Mouse (Mus musculus) megakaryocyte progenitor cell, adult 5-6 weeks (primary cell): ENCODE data around the gene Tcp11l2. TPM values are rescaled to one million over a fixed set of nuclear protein-coding genes. Genes with fewer than 3 reads are reported as not detected.

Source experiments
- ATAC-seq: replicated peaks from 2 replicates; pipeline ENCODE4 v1.8.0; 2016; ENCODE audit warnings: mild to moderate bottlenecking, moderate TSS enrichment, inconsistent platforms; ENCODE audit not compliant: poor library complexity
- total RNA-seq, 2 experiments: library from RNA; stranded (forward) in 1 of 2; stranded (reverse) in 1 of 2; fragments of 157-497, 149-512 nt in 1 of 2; fragments of 200-1000 nt in 1 of 2; gene quantifications; 2 replicates each; pipeline versions ENCODE4 v1.2.3 to v1.2.4; 2015 to 2017

The Tcp11l2 gene
- total RNA-seq, 2 experiments from 2014 or later, result 7.0 to 12.4 TPM

DNA sequence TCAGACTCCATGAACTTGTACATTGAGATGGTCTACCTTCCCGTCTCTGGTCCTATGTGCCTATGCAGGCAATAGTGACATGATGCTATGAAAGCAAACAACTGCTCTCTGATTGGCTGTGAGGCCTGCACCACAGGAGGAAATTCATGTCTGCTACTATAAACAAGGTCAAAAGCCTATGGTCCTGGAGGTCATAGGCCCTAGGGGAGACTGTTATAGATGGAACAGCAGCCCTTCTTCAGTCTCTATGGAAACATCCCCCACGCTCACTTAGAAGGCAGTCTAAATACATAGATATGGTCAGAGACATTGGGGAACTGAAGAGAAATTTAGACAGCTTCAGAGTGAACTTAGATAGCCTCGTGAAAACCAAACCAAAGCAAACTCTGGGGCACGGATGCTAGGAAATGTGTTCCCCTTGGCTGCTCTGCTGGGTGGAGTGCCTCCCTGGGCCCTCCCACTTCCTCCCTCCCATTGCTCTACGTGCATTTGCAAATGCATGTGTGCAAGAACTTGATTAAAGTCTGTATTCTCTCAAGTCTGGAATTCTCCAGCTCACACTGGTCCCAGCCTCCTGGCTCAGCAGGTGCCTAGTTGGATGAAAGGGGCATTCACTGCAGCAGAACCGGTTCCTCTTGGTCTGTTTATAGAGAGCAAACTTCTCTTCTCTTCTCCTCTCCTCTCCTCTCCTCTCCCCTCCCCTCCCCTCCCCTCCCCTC lies 22.0 kb upstream of the Tcp11l2 start:
- peak; percentile 38 for ATAC-seq

DNA sequence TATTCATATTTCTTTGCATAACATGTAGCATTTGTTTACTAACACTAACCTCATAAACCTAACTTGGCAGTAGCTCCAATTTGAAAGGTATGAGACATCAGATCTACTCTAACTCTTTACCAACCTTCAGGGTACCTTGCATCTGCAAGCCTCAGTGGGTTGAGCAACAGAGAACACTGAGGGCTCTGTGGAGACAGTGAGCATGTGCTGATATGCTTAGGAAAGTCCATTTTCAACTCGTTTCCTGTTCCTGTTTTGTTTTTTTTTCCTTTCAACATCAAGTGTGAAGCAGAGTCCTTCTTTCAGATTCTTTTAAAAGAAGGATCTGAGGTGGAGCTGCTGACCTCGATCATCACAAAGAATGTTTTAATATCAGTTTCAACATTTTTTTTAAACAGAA lies 20.3 kb upstream of the Tcp11l2 start:
- ATAC-seq, result peak; percentile 79

DNA sequence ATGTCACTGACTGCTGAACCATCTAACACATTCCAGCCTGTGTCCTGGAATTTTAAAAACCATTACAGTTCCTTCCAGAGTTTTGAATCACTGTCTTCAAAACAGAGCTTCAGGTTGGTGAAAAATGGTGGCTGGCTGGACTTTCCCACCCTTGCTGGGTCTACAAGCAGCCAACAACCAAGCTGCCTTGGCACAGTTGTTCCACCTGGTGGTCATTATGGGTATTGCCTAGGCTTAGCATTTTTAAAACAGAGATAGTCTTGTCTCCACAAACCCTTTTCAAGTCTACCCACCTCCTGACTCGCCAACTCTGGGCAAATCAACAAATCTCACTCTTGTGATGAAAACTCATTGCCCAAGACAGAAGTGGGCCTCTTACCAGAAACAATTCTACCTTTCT lies 17.9 kb upstream of the Tcp11l2 start:
- 0 out of 2 replicates have a peak, but pooled peaks have one; percentile 35 for ATAC-seq

DNA sequence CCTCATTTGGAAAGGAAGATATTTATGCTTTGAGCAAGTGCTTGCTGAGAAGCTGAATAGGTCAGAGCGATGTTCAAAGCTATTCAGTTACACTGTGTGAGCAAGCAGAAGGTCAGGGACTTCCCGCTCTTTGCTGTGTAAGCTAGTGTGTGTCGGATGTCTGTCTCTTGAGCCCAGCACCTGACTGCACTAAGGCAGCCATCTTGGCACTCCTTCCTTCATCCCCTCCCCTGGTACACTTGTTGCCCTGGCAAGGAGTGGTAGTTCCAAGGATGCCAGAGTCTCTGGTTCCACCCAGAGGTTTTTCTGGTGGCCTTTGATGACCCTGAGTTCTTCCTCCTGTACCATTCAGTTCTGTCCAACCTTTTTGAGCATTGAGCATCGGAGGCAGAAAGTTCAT lies 16.4 kb upstream of the Tcp11l2 start:
- ATAC-seq, result no peak

DNA sequence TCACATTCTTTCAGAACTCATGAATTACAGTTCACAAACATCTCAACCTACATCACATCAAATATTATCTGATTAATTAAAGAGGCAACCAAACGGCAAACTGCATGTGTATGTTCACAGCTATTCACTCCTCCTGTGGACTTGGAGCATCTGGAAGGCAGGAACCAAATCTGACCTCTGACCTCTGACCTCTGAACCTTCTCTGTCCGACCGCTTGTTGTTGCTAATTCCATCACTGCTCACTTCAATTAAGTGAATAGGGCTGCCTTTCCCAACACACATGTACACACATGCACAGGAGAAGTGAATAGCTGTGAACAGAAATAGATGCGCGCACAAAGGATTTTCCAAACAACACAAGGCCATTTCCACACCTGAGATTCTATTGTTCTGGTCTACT lies 14.3 kb upstream of the Tcp11l2 start:
- no peak for ATAC-seq

DNA sequence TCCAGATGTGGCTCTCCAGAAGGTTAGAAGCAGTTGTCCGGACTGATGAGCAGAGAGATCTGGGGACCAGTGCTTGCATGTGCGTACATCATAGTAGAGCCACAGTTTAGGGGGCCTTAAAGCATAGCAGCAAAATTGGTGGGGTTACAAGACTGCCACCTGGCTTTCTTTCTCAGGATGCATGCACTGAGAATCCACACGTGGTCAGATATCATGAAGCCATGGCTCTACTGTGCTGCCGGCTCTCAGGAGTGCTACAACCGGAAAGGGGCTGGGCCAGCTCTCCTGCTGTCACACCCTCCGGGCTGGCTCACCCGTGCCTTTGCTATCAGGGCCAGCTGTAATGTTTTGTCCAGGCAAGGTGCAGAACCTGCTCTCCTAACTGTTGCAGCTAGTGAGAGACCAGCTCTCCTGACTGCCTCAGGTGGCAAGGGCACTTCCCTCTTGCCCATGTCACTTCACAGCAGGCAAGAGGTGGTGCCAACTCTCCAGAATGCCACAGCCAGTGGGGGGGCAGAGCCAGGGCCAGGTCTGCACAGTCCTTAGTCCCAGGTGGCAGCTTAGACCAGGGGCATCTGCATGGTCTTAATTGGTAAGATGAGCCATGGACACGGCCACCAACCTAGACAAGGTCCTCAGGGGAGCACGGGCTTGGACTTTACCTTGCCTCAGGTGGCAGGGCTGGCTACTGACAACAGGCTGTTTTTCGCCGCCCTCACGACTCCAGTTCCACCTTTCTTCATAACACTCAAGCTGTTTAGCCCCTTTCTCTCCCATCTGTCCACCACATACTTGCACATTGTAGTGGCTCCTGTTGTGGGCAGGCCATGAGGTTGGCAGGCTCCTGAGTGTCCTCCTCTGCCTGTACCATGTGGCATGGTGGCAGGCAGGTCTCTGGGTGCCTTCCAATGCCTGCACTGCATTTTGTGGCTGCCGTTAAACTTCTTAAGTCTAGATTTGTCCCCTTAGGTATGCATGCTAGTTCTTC lies 13.6 kb upstream of the Tcp11l2 start:
- ATAC-seq, result peak; percentile 94

DNA sequence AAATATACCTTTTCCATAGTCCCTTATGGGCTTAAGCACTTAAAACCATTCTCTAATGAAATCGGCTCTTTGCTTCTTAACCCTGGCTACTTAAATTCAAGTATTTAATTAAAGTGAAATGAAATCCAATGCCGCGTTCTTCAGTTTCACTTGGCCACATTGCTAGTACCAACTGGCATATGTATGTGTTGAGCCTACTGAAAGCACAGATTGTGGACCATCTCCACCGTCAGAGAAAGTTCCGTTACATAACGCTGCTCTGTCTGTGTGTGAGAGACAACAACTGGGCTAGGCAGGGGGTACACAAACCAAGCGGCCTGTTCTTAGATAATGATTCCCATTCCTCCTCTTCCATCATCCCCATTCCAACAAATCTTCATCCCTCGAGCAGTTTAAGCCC lies 12.0 kb upstream of the Tcp11l2 start:
- ATAC-seq, result no peak

DNA sequence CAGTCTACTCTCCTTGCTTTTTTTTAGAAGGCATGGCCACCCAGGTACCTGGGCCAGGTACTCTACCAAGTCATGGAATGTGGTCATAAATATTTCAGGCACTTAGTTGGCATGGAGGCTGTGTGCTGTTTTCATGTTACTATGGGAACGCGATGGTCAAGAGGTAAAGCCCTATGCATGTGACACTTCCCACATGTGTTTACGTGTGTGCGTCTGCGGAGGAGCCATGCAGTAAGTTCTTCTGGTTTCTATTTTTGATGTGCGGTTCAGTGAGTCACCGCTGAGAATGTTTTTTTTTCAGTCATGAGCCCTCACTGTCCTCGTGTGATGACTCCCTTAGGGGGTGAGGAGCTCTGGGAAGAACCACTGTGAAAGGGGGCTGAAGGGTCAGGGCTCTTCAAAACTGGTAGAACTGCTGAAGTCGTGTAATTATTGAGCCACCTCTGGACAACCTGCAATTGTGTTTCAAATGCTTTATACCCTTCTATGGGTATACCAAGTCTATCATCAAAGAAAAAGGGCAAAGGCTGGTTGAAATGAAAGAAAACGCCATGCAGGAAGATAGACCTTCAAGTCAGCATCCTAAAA lies 5.3 kb upstream of the Tcp11l2 start:
- ATAC-seq, result no peak

DNA sequence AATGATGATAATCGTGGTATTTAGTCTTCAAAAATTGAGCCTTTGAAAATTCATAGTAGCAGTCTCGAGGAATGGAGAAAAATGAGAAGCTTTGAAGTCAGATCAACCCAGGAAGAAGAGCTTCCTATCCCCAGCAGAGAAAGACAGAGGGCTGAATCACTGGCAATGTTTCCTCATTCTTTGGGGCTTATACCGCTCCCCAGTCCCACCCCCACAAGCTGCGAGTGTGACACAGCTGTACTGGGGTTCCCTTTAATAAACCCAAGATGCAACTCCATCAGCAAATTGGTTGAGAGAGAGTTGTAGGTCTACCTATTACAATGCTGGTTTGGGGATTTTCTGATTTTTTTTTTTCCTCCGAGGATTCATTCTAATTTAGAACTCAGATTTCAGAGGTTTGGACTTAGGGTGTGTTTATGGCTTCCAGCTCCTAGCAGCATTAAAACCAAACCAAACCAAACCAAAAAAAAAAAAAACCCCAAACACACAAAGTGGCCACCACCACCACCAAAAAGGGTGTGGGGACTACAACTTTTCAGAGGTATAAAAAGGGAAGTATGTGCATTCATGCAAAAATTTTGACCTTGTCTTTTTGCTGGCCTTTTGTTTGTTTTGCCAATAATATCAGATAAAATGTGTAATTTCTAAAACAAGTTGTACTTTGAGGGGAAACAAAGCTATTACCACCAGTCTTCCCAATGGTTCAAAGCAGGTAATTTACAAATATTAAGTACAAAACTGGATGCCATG lies 2.6 kb upstream of the Tcp11l2 start:
- 0 out of 2 replicates have a peak, but pooled peaks have one; percentile 15 for ATAC-seq

DNA sequence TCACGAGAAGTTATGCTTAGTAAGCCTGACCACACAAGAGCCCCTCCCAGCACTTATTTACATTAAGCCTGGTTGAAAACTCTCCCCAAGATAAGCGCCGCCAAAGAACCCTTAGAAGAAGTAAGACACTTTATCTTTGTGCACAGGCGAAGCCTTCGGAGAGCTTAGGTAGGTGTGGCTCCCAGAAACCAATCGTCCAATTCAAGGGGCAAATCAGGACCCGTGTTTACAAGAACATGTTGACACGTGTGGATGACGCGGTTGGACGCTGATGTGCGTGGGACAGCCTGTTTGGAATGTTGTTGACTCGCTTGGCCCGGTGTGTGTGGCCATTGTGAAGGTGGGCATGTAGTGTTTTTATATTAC lies 414 bp upstream of the Tcp11l2 start:
- ATAC-seq, result peak; percentile 67

DNA sequence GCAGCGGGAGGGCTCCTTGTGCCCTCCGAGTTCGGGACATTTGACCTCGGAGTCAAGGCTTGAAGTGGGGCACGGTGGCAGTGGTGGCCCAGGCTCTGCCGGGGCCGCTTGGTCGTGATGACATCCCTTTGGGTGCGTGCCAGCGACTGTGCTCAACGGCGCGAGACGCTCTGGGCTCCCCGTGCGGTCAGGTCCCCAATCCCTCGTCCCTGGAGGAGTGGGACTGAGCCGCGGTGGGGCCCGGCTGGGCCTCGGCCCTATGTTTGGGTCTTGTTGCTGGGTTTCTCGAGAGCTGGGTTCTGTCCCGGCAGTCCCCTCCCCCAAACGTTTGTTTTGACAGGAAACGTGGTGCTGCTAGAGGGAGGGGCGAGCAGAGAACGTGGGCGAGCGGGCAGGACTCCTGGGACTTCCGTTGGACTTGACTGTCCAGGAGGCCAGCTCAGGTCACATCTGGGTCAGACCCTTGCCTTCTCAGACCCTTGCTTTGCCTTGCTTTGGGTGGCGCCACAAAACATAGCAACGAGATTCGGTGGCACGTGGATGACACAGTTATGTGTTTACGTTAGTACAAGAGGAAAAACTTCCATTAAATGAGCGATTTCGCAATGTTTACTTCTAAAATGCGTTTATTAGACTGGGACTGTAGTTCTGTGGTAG lies 773 bp downstream of the Tcp11l2 start:
- ATAC-seq, result peak; percentile 29

DNA sequence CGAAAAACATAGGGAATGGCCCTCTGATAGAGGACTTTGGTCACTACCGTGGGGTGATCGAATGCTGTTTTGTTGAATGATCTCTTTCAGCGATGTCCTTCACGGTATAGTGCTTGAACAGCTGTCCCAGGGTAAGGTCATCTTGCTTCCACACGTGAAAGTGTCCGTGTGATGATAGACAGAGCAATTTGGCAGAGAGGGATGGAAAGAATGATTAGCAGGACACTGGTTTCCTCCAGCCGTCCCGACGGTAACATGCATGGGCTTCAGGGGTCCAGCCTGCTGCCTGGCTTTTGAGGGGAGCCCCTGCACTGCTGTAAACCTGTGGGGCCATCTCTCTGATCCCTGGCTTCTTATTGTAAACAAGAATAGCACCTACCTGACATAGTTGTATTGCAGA lies 2.3 kb downstream of the Tcp11l2 start:
- ATAC-seq, result no peak

DNA sequence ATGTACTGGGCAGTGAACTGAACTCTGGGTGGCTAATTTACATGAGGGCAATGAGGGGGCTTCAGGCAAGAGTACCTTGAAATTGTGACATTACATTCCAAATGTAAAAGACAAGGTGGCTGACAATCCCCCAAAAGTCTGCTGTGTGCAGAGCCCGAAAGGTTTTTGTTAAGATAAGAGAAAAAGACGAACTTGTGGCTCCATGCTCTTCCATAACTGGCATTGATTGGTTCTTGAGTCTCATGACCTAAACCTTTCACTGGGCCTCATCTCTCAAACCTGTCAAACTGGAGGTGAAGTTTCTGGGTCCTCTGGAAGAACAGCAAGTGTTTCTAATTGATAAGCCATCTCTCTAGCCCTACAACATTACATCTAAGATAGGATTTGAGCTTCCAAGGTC lies 3.1 kb downstream of the Tcp11l2 start:
- ATAC-seq, result no peak

DNA sequence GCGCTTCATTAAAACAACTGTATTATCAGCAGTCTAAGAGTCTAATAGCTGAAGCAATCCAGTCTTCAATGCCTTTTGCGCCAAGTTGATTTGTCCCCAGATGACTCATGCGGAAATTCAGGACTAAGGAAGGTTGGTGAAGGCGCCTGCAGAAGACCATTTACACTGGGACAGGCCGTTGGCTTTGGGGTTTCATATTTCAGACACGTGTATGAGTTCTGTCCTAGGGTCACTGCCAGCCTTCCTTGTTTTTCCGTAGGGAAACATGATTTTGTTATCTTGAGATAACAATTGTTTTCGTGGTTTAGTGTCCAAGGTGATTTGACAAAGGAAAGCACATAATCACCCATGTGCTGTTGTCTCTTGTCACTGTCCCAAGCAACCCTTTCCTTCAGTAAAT lies 4.8 kb downstream of the Tcp11l2 start:
- no peak for ATAC-seq

DNA sequence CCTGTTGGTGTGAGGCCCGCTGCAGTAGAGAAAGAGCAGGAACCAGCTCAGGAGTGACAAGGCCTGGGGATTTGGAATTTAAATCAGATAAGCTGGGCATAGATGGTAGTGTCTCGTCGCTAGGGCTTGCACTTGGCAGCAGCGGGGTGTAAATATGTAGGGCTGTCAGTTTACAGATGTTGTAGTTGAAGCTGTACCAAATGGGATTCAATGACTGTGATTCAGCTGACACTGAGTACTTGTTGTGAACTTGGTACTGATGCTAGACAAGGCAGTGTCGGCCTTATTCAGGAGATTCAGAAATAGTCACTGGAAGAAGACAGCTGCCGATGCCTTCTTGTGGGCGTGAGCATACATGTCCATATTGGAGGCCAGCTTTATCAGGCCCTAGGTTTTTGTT lies 5.8 kb downstream of the Tcp11l2 start:
- ATAC-seq, result no peak

DNA sequence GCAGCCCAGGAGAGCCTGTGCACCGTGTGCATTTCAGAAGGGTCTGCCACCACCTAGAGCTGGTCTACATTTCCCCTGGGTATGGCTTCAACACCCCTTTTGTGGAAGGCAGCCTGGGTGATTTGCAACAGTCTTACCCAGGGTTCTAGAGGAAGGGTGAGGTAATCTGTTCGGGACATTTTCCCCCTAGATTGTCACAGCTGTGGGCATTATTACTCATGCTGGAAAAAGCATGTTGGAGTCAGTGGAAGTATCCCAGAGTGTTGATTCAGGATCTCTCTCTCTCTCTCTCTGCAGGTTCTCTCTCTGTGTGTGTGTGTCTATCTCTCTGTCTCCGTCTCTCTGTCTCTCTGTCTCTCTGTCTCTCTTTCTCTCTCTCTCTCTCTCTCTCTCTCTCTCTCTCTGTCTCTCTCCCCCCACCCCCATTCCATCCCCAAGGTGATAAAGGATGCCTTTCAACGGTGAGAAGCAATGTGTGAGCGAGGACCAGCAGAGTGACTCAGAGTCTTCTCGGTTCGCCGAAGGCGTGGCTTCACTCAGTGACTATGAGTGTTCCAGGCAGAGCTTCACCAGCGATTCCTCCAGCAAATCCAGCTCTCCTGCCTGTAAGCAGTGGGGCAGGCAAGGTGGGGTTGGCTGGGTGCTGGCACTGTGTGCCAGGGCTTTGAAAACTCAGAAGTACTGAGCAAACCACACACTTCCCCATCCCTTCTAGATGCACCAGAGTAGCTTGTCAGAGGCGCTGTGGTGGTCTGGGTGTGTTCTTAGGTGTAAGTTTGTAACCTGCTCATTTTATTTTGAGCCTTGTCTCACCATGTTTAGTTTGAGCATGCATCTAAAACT lies 8.2 kb downstream of the Tcp11l2 start:
- ATAC-seq, result peak; percentile 61

DNA sequence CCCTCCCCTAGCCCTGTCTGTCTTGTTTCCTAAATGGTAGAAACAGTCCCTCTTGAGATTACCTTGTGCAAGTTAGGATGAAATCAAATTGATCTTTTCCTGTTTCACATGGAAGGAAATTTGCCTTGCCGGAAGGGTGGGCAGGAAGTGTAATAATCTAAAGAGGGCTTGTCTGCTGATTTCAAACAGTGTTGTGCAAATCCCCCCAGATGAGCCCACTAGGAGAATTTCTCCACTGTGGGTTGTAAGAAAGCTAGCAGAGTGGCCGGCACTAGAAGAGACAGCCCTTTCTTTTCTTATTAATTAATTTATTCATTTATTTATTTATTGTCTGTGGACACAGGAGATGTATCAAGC lies 8.8 kb downstream of the Tcp11l2 start:
- peak; percentile 41; the same call in 1 of the 2 replicates for ATAC-seq

DNA sequence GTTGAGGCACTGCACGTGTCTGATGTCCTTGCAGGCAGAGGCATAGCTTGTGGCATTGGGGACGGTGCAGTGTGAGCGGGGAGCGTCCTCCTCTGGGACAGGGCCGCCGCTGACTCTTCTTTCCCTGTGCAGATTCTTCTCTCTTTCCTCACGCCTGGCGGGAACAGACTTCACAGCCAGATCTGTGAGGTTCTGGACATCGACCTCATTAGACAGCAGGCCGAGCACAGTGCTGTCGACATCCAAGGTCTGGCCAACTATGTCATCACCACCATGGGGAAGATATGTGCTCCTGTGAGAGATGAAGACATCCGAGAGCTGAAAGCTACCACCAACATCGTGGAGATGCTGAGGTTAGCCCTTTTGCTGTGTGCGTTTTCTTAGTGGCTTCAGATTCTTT lies 14.5 kb downstream of the Tcp11l2 start:
- ATAC-seq, result no peak

DNA sequence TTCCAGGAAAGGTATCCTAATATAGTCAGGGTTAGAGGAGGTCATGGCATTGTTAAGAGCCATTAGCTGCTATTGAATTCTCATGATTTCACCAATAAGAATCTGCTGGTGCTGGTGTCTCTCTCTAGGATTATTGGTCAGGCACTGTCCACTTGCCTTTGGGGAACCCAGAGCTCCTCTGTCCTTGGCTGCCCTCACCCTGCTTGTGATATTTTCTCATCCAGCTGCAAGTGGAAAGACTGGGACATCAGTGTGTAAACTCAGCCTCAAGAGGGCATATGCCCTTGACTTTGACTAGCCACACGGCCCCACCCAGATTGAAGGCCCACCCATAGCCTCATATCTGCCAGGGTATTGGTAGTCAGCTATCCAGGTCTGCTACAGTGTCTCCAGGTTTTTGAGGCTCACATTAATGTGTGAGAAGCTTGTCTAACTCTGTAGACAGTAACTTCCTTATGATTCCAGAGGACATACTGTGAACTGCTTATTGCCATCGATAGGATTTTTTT lies 15.3 kb downstream of the Tcp11l2 start:
- peak; percentile 54 for ATAC-seq
